Mouse (Mus musculus): Measurements from ENCODE around the gene Adprhl1. TPM values are rescaled to one million over a fixed set of nuclear protein-coding genes. Genes with fewer than 3 reads are reported as not detected.

The Adprhl1 gene
- total and polyA plus RNA-seq, 3 experiments = not detected

- dilution Hi-C loops (cut with MboI; ENCODE audit: extremely low pct_ligation_motif_present, extremely low pct_unique_long_range_greater_than_20kb, low sequenced_read_pairs) (no loop called here), in situ Hi-C loops (cut with MboI; ENCODE audit: low pct_ligation_motif_present, low pct_unique_long_range_greater_than_20kb, low sequenced_read_pairs) (no loop called here)
- TF ChIP-seq RCOR1 (conservative IDR thresholded peaks at IDR 0.05; ENCODE audit: low read depth, low read length) = no peak
- TF ChIP-seq ELF1 (IDR thresholded peaks at IDR 0.05; ENCODE audit: low read depth, low read length) = no peak
- no peak for TF ChIP-seq ZNF384 (IDR thresholded peaks at IDR 0.05; ENCODE audit: low read depth, low read length)
- TF ChIP-seq RAD21 (IDR thresholded peaks at IDR 0.05; ENCODE audit: low read depth, low read length) = no peak
- no peak for TF ChIP-seq IRF4 (IDR thresholded peaks at IDR 0.05; ENCODE audit: low read depth, low read length)
- TF ChIP-seq ZC3H11A (IDR thresholded peaks at IDR 0.05; ENCODE audit: low read depth, low read length) = no peak
- no peak for TF ChIP-seq ZMIZ1 (IDR thresholded peaks at IDR 0.05; ENCODE audit: low read depth, low read length)
- no peak for TF ChIP-seq POLR2A (IDR thresholded peaks at IDR 0.05; ENCODE audit: low read depth, low read length)
- no peak for TF ChIP-seq CHD2 (IDR thresholded peaks at IDR 0.05; ENCODE audit: low read length)
- no peak for TF ChIP-seq JUND (conservative IDR thresholded peaks at IDR 0.05; ENCODE audit: low read depth, low read length)
- no peak for TF ChIP-seq EP300 (IDR thresholded peaks at IDR 0.05; ENCODE audit: low read length)
- TF ChIP-seq GABPA (IDR thresholded peaks at IDR 0.05; ENCODE audit: insufficient replicate concordance, low read depth, low read length) = no peak
- TF ChIP-seq MAFK (IDR thresholded peaks at IDR 0.05; ENCODE audit: insufficient replicate concordance, low read length) = no peak
- TF ChIP-seq UBTF (IDR thresholded peaks at IDR 0.05; ENCODE audit: low read depth, low read length) = no peak
- no peak for TF ChIP-seq CTCF (conservative IDR thresholded peaks at IDR 0.05 in 1 of 2, IDR thresholded peaks at IDR 0.05 in 1 of 2; ENCODE audit: low read depth in 2 of 2, low read length in 2 of 2)
- no peak overlapping the region for H3K27ac ChIP-seq (ENCODE audit: insufficient read depth, low read depth)
- H3K79me2 ChIP-seq (replicated peaks; ENCODE audit: control insufficient read depth, extremely low read depth, insufficient read depth, poor library complexity, severe bottlenecking) = no peaks in the 10 kb centered on the region
- H3K27me3 ChIP-seq (replicated peaks) = no peaks in the 10 kb centered on the region
- no peaks in the 10 kb centered on the region for H3K4me1 ChIP-seq (ENCODE audit: control insufficient read depth in 1 of 2, insufficient read depth in 2 of 2)
- H3K36me3 ChIP-seq (replicated peaks in 1 of 2; ENCODE audit: control insufficient read depth in 1 of 2, insufficient read depth in 1 of 2, low read length in 1 of 2) = peaks cover 50 to 66% of the 10 kb centered on the region in 2 experiments
- H3K4me2 ChIP-seq (ENCODE audit: insufficient read depth, low read depth, poor library complexity, severe bottlenecking) = no peak overlapping the region
- DNase-seq (ENCODE audit: extremely low read depth) = no peak
- no peak overlapping the region for H3K9ac ChIP-seq (ENCODE audit: insufficient read depth, low read depth)
- peaks cover 7% of the 10 kb centered on the region for H3K9me3 ChIP-seq (replicated peaks; ENCODE audit: low read length)
- no peak overlapping the region for H3K4me3 ChIP-seq (replicated peaks in 1 of 3; ENCODE audit: low read depth in 2 of 3, low read length in 2 of 3, poor library complexity in 1 of 3)
Observed at GRCm38 (mm10) chr8:13299571-13299970, 45.6 kb upstream of the Adprhl1 start.

GRCm38 (mm10) chr8:13293677-13294470 lies 39.9 kb upstream of the Adprhl1 start:
- dilution Hi-C loops (cut with MboI; ENCODE audit: extremely low pct_ligation_motif_present, extremely low pct_unique_long_range_greater_than_20kb, low sequenced_read_pairs) = no loop called here
- Histone ChIP-seq H3K9ac (ENCODE audit: insufficient read depth, low read depth) (no peak overlapping the region), H3K27ac (ENCODE audit: insufficient read depth, low read depth) (peak overlapping the region; percentile 76; the same call in 1 of the 2 replicates), H3K9me3 (replicated peaks; ENCODE audit: low read length) (no peaks in the 10 kb centered on the region), H3K27me3 (replicated peaks) (peaks cover 2% of the 10 kb centered on the region), H3K36me3 (replicated peaks in 1 of 2; ENCODE audit: control insufficient read depth in 1 of 2, insufficient read depth in 1 of 2, low read length in 1 of 2) (peaks cover 34 to 52% of the 10 kb centered on the region in 2 experiments), H3K4me2 (ENCODE audit: insufficient read depth, low read depth, poor library complexity, severe bottlenecking) (no peak overlapping the region), H3K79me2 (replicated peaks; ENCODE audit: control insufficient read depth, extremely low read depth, insufficient read depth, poor library complexity, severe bottlenecking) (no peaks in the 10 kb centered on the region), H3K4me3 (replicated peaks in 1 of 3; ENCODE audit: low read depth in 2 of 3, low read length in 2 of 3, poor library complexity in 1 of 3) (no peak overlapping the region), H3K4me1 (ENCODE audit: control insufficient read depth in 1 of 2, insufficient read depth in 2 of 2) (peaks cover 16 to 24% of the 10 kb centered on the region in 2 experiments)
- in situ Hi-C loops (cut with MboI; ENCODE audit: low pct_ligation_motif_present, low pct_unique_long_range_greater_than_20kb, low sequenced_read_pairs) = no loop called here
- DNase-seq (ENCODE audit: extremely low read depth) = peak; percentile 87
- TF ChIP-seq ZKSCAN1 (IDR thresholded peaks at IDR 0.05; ENCODE audit: borderline replicate concordance, low read depth, low read length) = no peak
- TF ChIP-seq ZMIZ1 (IDR thresholded peaks at IDR 0.05; ENCODE audit: low read depth, low read length) = no peak
- peak; percentile 61 for TF ChIP-seq ELF1 (IDR thresholded peaks at IDR 0.05; ENCODE audit: low read depth, low read length)
- peak; percentile 81 for TF ChIP-seq ETS1 (conservative IDR thresholded peaks at IDR 0.05; ENCODE audit: low read depth, low read length)
- no peak for TF ChIP-seq HCFC1 (IDR thresholded peaks at IDR 0.05; ENCODE audit: low read depth, low read length)
- no peak for TF ChIP-seq UBTF (IDR thresholded peaks at IDR 0.05; ENCODE audit: low read depth, low read length)
- 0 out of 2 replicates have a peak, but pooled peaks have one; percentile 35 for TF ChIP-seq TCF12 (IDR thresholded peaks at IDR 0.05; ENCODE audit: low read depth, low read length)
- TF ChIP-seq NELFE (IDR thresholded peaks at IDR 0.05; ENCODE audit: low read depth, low read length) = no peak
- peak; percentile 85 for TF ChIP-seq JUN (IDR thresholded peaks at IDR 0.05; ENCODE audit: insufficient read depth, low read depth, low read length)
- TF ChIP-seq MAZ (IDR thresholded peaks at IDR 0.05; ENCODE audit: low read depth, low read length) = peak; percentile 62; the same call in 1 of the 2 replicates
- no peak for TF ChIP-seq USF1 (IDR thresholded peaks at IDR 0.05; ENCODE audit: low read depth, low read length)
- TF ChIP-seq IRF4 (IDR thresholded peaks at IDR 0.05; ENCODE audit: low read depth, low read length) = peak; percentile 90
- TF ChIP-seq MEF2A (IDR thresholded peaks at IDR 0.05; ENCODE audit: borderline replicate concordance, low read depth, low read length) = peak; percentile 92
- no peak for TF ChIP-seq KAT2A (IDR thresholded peaks at IDR 0.05; ENCODE audit: insufficient replicate concordance, low read length)
- no peak for TF ChIP-seq POLR2A (IDR thresholded peaks at IDR 0.05; ENCODE audit: low read depth, low read length)
- peak; percentile 94 for TF ChIP-seq EP300 (IDR thresholded peaks at IDR 0.05; ENCODE audit: low read length)
- TF ChIP-seq MYC (IDR thresholded peaks at IDR 0.05; ENCODE audit: low read depth, low read length) = peak; percentile 53; the same call in 1 of the 2 replicates
- no peak for TF ChIP-seq NRF1 (IDR thresholded peaks at IDR 0.05; ENCODE audit: low read depth, low read length)
- peak; percentile 86 for TF ChIP-seq JUND (conservative IDR thresholded peaks at IDR 0.05; ENCODE audit: low read depth, low read length)
- TF ChIP-seq SMC3 (IDR thresholded peaks at IDR 0.05; ENCODE audit: low read depth, low read length) = no peak
- TF ChIP-seq POLR2AphosphoS2 (IDR thresholded peaks at IDR 0.05; ENCODE audit: low read depth, low read length) = no peak
- TF ChIP-seq CHD1 (IDR thresholded peaks at IDR 0.05; ENCODE audit: low read depth, low read length) = no peak

Measured in CH12.LX (cell line).